Mouse (Mus musculus) midbrain, postnatal 0 days (tissue): ENCODE results near the gene Ern1. TPM values are rescaled to one million over a fixed set of nuclear protein-coding genes. Genes with fewer than 3 reads are reported as not detected.

Experiments
- ATAC-seq: fragments of 200-750 bp; cut with Nextera tagmentation; 2 replicates; pipeline ENCODE4 v1.8.0; 2017; ENCODE audit warnings: moderate number of reproducible peaks, mild to moderate bottlenecking, moderate TSS enrichment, moderate library complexity; ENCODE audit not compliant: low FRiP score
- DNase-seq: peaks from one replicate; pipeline ENCODE4 v3.0.0-alpha.2; 2015; ENCODE audit warnings: low spot score
- H3K27ac ChIP-seq: fragments of 300-500 bp; sonication (generic); 2 replicates; pipeline ENCODE4 v1.5.1; 2014; ENCODE audit warnings: low read depth, mild to moderate bottlenecking, low read length, mixed read lengths
- H3K27me3 ChIP-seq: fragments of 300-500 bp; sonication (generic); 2 replicates; pipeline ENCODE4 v1.6.1; 2014; ENCODE audit warnings: low read length, control low read depth, mixed read lengths; ENCODE audit not compliant: insufficient read depth
- H3K36me3 ChIP-seq: fragments of 300-500 bp; sonication (generic); 2 replicates; pipeline ENCODE4 v1.6.1; 2014; ENCODE audit warnings: low read length, control low read depth, mixed read lengths; ENCODE audit not compliant: insufficient read depth
- H3K4me1 ChIP-seq: fragments of 300-500 bp; sonication (generic); 2 replicates; pipeline ENCODE4 v1.6.1; 2014; ENCODE audit warnings: mild to moderate bottlenecking, control low read depth, antibody characterized with exemption, low read length, mixed read lengths; ENCODE audit not compliant: insufficient read depth
- H3K4me2 ChIP-seq: fragments of 300-500 bp; sonication (generic); 2 replicates; pipeline ENCODE4 v1.6.1; 2014; ENCODE audit warnings: low read depth, mild to moderate bottlenecking, low read length, mixed read lengths; ENCODE audit not compliant: poor library complexity, severe bottlenecking
- H3K4me3 ChIP-seq: fragments of 300-500 bp; sonication (generic); 2 replicates; pipeline ENCODE4 v1.5.1; 2014; ENCODE audit warnings: low read depth, mild to moderate bottlenecking, low read length, moderate library complexity
- H3K9ac ChIP-seq: fragments of 300-500 bp; sonication (generic); replicated peaks from 2 replicates; pipeline ENCODE4 v1.6.1; 2014; ENCODE audit warnings: mild to moderate bottlenecking, low read length, moderate library complexity, mixed read lengths; ENCODE audit not compliant: poor library complexity, severe bottlenecking
- H3K9me3 ChIP-seq: fragments of 300-500 bp; sonication (generic); 2 replicates; pipeline ENCODE4 v1.6.1; 2016; ENCODE audit warnings: low read length, control low read depth
- CTCF ChIP-seq: IDR thresholded peaks from 2 replicates; pipeline ENCODE4 v1.5.1; 2016; ENCODE audit warnings: antibody characterized with exemption, mild to moderate bottlenecking
- WGBS: fragments of 180-500 bp; shearing (Covaris S2); extraction: QIAGEN DNeasy Blood & Tissue Kit; methylation state at CpG from one replicate; pipeline ENCODE4 v1.1.7; 2014; 5-methylcytosine and 5-hydroxymethylcytosine counted together
- polyA plus RNA-seq: library from polyadenylated mRNA; unstranded; fragments of >200 nt; fragmentation: Nextera tagmentation; extraction: Ambion mirVana; gene quantifications from 2 replicates; pipeline ENCODE4 v1.2.1, GENCODE M21; 2015
- total RNA-seq: library from RNA; depleted of rRNA; stranded (reverse); fragments of >200 nt; gene quantifications from 2 replicates; pipeline ENCODE4 v1.2.3, GENCODE M21; 2014

Ern1 gene
- total and polyA plus RNA-seq, 2 experiments from 2014 or later, result 3.7 to 10.3 TPM

DNA sequence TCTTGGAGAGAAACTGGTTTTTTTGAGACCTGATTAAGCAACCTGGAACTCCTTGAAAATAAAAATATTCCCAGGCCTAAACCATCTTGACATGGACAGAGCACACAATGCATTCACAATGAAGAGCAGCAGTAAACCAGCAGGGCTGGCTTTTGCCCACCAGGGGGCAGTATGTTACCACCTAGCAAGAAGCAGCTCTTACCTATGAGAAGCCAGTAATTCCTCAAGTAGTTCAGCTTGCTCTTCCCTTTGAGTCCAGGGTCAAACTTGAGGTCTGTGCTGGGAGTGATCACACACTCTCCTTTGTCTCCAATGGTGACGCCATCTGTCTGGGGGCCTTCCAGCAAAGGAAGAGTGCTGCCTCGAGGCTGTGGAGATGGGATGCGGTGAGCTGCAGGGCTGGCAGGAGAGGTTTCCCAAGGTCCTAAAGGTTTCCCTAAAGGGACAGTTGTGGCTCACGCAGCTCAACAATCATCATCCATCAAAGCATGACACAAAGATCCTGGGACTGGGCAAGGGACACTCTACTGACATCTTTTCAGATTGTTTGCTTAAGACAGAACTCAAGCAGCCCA is 68.9 kb downstream of the Ern1 start:
- no peak overlapping the region for H3K4me3 ChIP-seq
- DNase-seq, result peak; percentile 92
- H3K9ac ChIP-seq, result no peak overlapping the region
- no peak overlapping the region for H3K4me2 ChIP-seq
- no peaks in the 10 kb centered on the region for H3K27me3 ChIP-seq
- peak; percentile 66 for ATAC-seq
- no peaks in the 10 kb centered on the region for H3K4me1 ChIP-seq
- no peak overlapping the region for H3K27ac ChIP-seq
- peaks cover 7% of the 10 kb centered on the region; the same call in 1 of the 2 replicates for H3K36me3 ChIP-seq
- peak; percentile 99 for TF ChIP-seq CTCF
- H3K9me3 ChIP-seq, result no peaks in the 10 kb centered on the region
- WGBS, result 45% methylated on average over 4 of the region's 4 CpGs

DNA sequence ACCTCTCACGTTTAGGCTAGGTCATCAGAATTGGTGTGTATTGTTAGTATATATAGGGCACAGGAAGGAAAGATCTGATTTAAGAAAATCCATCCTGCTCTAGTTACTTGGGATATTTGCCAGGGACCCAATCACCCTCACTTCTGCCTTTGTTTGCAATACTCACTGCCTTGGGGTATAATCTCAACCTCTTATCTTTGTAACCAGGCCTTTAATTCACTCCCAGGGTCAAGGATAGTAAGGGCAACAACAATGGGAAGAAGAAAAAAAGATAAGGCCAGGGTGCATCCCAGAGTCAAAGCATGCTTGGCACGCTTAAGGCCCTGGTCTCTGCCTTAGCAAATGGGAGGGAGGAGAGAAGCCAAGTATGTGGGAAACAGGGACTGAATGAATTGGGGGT is 69.8 kb downstream of the Ern1 start:
- ATAC-seq, result no peak
- H3K27ac ChIP-seq, result no peak overlapping the region
- 88% methylated on average over 2 of the region's 2 CpGs for WGBS

DNA sequence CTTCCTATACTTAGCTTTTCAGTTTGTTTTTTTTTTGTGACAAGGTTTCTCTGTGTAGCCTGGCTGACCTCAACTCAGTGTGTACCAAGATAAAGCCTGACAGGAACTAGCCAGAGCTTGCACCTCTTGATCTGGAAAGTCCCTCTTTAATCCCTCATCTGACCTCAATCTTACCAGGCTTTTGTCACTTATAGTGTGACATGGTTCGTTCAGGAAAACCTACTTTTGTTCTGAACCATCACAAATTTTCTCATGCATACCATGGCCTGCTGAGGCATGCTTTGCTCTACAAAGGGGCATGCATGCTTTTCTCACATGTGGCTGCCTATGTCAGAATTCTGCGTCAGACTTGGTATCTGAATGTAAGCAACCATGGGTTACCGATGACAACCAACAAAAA is 71.3 kb downstream of the Ern1 start:
- H3K9ac ChIP-seq, result no peak overlapping the region
- no peak for ATAC-seq
- H3K9me3 ChIP-seq, result no peaks in the 10 kb centered on the region
- TF ChIP-seq CTCF, result no peak
- peaks cover 11% of the 10 kb centered on the region for H3K36me3 ChIP-seq
- no peak for DNase-seq
- WGBS, result 62% methylated on average over 3 of the region's 3 CpGs
- H3K4me1 ChIP-seq, result no peaks in the 10 kb centered on the region
- no peak overlapping the region for H3K27ac ChIP-seq
- no peaks in the 10 kb centered on the region for H3K27me3 ChIP-seq
- no peak overlapping the region for H3K4me3 ChIP-seq
- H3K4me2 ChIP-seq, result no peak overlapping the region

More for the DNA sequence above, 69.8 kb downstream of the Ern1 start:
- Histone ChIP-seq H3K9ac (0 out of 2 replicates have a peak overlapping the region, but pooled peaks have one; percentile 4), H3K4me2 (no peak overlapping the region), H3K9me3 (no peaks in the 10 kb centered on the region), H3K27me3 (no peaks in the 10 kb centered on the region), H3K36me3 (peaks cover 11% of the 10 kb centered on the region), H3K4me1 (no peaks in the 10 kb centered on the region), H3K4me3 (no peak overlapping the region)
- DNase-seq, result no peak
- no peak for TF ChIP-seq CTCF

DNA sequence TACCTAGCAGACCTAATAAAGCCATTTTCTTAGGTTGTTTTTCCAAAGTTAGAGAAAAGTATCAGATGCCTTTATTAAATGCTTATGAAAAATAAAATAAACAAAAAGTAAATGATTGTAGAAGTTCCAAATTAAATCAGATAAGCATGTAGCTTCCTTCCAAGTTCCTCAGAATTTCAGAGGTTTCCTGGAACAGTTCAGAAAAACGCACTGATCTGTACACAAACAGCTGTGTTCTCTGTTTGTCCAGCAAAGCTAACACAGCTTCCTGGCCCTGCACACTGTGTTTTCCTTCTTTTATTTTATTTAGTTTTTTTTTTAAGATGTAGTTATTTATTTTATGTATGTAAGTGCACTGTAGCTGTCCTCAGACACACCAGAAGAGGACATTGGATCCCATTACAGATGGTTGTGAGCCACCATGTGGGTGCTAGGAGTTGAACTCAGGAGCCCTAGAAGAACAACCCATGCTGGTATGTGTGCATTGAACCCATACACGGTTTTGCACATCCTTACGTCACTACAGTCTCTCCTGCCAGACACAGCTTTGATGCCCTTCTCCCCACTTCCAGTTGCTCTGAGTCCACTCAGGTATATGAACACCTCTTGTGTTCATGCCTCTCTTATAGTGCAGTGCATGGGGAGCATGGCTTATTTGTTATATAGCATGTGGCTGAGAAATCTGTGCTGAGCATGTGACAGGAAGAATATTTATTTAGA is 74.9 kb downstream of the Ern1 start:
- Histone ChIP-seq H3K4me3 (no peak overlapping the region), H3K9ac (no peak overlapping the region), H3K27ac (no peak overlapping the region), H3K27me3 (no peaks in the 10 kb centered on the region), H3K4me2 (no peak overlapping the region), H3K9me3 (no peaks in the 10 kb centered on the region), H3K36me3 (peaks cover 12% of the 10 kb centered on the region), H3K4me1 (no peaks in the 10 kb centered on the region)
- 85% methylated on average over 3 of the region's 3 CpGs for WGBS
- DNase-seq, result no peak
- ATAC-seq, result no peak
- no peak for TF ChIP-seq CTCF

DNA sequence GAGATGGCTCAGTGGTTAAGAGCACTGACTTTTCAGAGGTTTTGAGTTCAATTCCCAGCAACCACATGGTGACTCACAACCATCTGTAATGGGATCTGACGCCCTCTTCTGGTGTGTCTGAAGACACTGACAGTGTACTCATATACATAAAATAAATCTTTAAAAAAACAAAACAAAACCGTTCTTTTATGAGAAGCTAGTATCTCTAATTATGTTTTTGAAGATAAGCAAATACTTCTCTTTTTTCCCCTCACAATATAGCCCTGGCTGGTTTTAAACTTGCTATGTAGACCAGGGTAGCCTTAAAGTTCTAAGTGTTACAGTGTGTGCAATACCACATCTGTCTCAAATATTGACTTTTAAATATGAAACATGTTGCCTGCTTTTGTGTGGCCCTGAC is 76.5 kb downstream of the Ern1 start:
- ATAC-seq (no peak), DNase-seq (no peak)
- Histone ChIP-seq H3K9me3 (no peaks in the 10 kb centered on the region), H3K4me2 (no peak overlapping the region), H3K27ac (no peak overlapping the region), H3K4me3 (no peak overlapping the region), H3K36me3 (peaks cover 24% of the 10 kb centered on the region), H3K27me3 (no peaks in the 10 kb centered on the region), H3K4me1 (no peaks in the 10 kb centered on the region), H3K9ac (no peak overlapping the region)
- WGBS, result 87% methylated on average over 2 of the region's 2 CpGs
- TF ChIP-seq CTCF, result no peak

DNA sequence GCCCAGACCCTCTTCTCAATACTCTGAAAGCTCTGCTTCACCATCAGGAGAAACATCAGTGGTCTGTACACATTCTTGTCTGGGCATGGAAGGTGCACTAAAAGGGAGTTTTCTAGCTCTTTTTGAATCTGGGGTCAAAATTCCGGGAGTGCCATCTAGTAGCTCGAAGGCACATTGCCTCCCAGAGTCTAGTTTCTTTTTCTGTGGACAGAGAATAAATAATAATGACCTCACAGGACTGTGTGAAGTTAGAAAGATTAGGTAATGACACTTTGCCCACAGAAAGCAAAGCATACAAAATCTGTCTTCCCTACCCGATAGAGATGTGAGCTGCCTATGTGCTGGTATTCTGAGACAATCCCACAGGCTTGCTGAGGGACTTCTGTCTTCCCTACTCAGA is 77.1 kb downstream of the Ern1 start:
- H3K9ac ChIP-seq, result no peak overlapping the region
- no peak for TF ChIP-seq CTCF
- H3K4me1 ChIP-seq, result no peaks in the 10 kb centered on the region
- no peaks in the 10 kb centered on the region for H3K9me3 ChIP-seq
- H3K4me3 ChIP-seq, result no peak overlapping the region
- DNase-seq, result no peak
- peaks cover 24% of the 10 kb centered on the region for H3K36me3 ChIP-seq
- no peaks in the 10 kb centered on the region for H3K27me3 ChIP-seq
- no peak for ATAC-seq
- 92% methylated on average over 3 of the region's 3 CpGs for WGBS
- no peak overlapping the region for H3K27ac ChIP-seq
- H3K4me2 ChIP-seq, result no peak overlapping the region
